Mouse (Mus musculus): ENCODE measurements around the gene Gm33543.

DNA sequence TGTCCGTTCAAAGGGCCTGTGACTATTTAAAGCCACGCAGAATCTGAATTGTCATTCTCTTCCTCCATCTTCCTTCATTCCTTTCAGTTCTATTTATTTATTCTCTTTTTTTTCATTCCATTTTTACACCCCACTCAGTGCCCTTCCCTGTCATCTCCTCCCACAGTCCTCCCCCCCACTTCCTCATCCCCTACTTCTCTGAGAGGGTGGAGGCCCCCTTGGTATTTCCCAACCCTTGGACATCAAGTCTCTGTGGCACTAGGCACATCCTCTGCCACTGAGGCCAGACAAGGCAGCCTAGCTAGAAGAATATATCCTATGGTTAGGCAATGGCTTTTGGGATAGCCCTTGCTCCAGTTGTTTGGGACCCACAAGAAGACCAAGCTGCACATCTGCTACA is 28.1 kb upstream of the Gm33543 start:
- no peak for TF ChIP-seq GATA1 (IDR thresholded peaks at IDR 0.05; ENCODE audit: borderline replicate concordance, low read length)
- no peak for TF ChIP-seq FLI1 (IDR thresholded peaks at IDR 0.05; ENCODE audit: low read length)

All from megakaryocyte, embryonic 14.5 days (primary cell).